Mouse (Mus musculus) embryonic facial prominence, embryonic 11.5 days (tissue): Measurements from ENCODE around the gene Rbm18. TPM values are rescaled to one million over a fixed set of nuclear protein-coding genes. Genes with fewer than 3 reads are reported as not detected.
A peak's percentile ranks its signal among the peaks of the same experiment; 100 is the strongest.

ENCODE experiments used
- ATAC-seq: fragments of 200-750 bp; cut with Nextera tagmentation; replicated peaks from 2 replicates; pipeline ENCODE4 v1.8.0; 2017; ENCODE audit warnings: low read depth; ENCODE audit not compliant: insufficient number of reproducible peaks, low FRiP score, low TSS enrichment
- DNase-seq: peaks from one replicate; pipeline ENCODE4 v3.0.0-alpha.2; 2015; ENCODE audit warnings: low spot score
- H3K27ac ChIP-seq: fragments of 300-500 bp; sonication (generic); replicated peaks from 2 replicates; pipeline ENCODE4 v1.5.1; 2014; ENCODE audit warnings: mild to moderate bottlenecking, low read depth, low read length, control low read depth
- H3K27me3 ChIP-seq: fragments of 300-500 bp; sonication (generic); 2 replicates; pipeline ENCODE4 v1.6.1; 2014; ENCODE audit warnings: mild to moderate bottlenecking, low read length, moderate library complexity, mixed read lengths; ENCODE audit not compliant: control insufficient read depth, insufficient read depth
- H3K36me3 ChIP-seq: fragments of 300-500 bp; sonication (generic); replicated peaks from 2 replicates; pipeline ENCODE4 v1.6.1; 2014; ENCODE audit warnings: low read depth, mild to moderate bottlenecking, low read length, moderate library complexity, mixed read lengths; ENCODE audit not compliant: control insufficient read depth, insufficient read depth
- H3K4me1 ChIP-seq: fragments of 300-500 bp; sonication (generic); 2 replicates; pipeline ENCODE4 v1.6.1; 2014; ENCODE audit warnings: low read length, mixed read lengths; ENCODE audit not compliant: control insufficient read depth, insufficient read depth
- H3K4me2 ChIP-seq: fragments of 300-500 bp; sonication (generic); 2 replicates; pipeline ENCODE4 v1.6.1; 2014; ENCODE audit warnings: low read depth, mild to moderate bottlenecking, control low read depth, low read length, moderate library complexity
- H3K4me3 ChIP-seq: fragments of 300-500 bp; sonication (generic); 2 replicates; pipeline ENCODE4 v1.5.1; 2014; ENCODE audit warnings: low read depth, low read length, control low read depth
- H3K9ac ChIP-seq: fragments of 300-500 bp; sonication (generic); replicated peaks from 2 replicates; pipeline ENCODE4 v1.6.1; 2014; ENCODE audit warnings: mild to moderate bottlenecking, control low read depth, low read length
- H3K9me3 ChIP-seq: fragments of 300-500 bp; sonication (generic); replicated peaks from 2 replicates; pipeline ENCODE4 v1.6.1; 2016; ENCODE audit warnings: mild to moderate bottlenecking, low read length, inconsistent platforms, mixed read lengths; ENCODE audit not compliant: control insufficient read depth
- WGBS: fragments of 180-500 bp; shearing (Covaris S2); extraction: QIAGEN DNeasy Blood & Tissue Kit; methylation state at CpG from one replicate; pipeline ENCODE4 v1.1.7; 2014; 5-methylcytosine and 5-hydroxymethylcytosine counted together
- polyA plus RNA-seq: library from polyadenylated mRNA; unstranded; fragments of >200 nt; fragmentation: Nextera tagmentation; extraction: Ambion mirVana; gene quantifications from 2 replicates; pipeline ENCODE4 v1.2.1, GENCODE M21; 2014

Rbm18 gene
- polyA plus RNA-seq, 1 experiment from 2014 or later, result 114 TPM

- Histone ChIP-seq H3K27ac (no peak overlapping the region), H3K36me3 (peaks cover 12% of the 10 kb centered on the region)
Measured at GRCm38 (mm10) chr2:36129051-36129450, 7.5 kb downstream of the Rbm18 start.

GRCm38 (mm10) chr2:36127973-36128372 is 8.6 kb downstream of the Rbm18 start:
- Histone ChIP-seq H3K4me2 (no peak overlapping the region), H3K36me3 (peaks cover 3% of the 10 kb centered on the region; the same call in 1 of the 2 replicates), H3K9me3 (no peaks in the 10 kb centered on the region), H3K27me3 (no peaks in the 10 kb centered on the region), H3K9ac (no peak overlapping the region), H3K27ac (no peak overlapping the region), H3K4me3 (no peak overlapping the region), H3K4me1 (no peaks in the 10 kb centered on the region)
- no peak for DNase-seq
- 76% methylated on average over 4 of the region's 4 CpGs for WGBS
- no peak for ATAC-seq

More at GRCm38 (mm10) chr2:36129051-36129450, 7.5 kb downstream of the Rbm18 start:
- Histone ChIP-seq H3K27me3 (no peaks in the 10 kb centered on the region), H3K4me1 (no peaks in the 10 kb centered on the region), H3K9ac (no peak overlapping the region), H3K9me3 (no peaks in the 10 kb centered on the region), H3K4me2 (no peak overlapping the region), H3K4me3 (no peak overlapping the region)
- ATAC-seq (no peak), DNase-seq (peak; percentile 55)
- WGBS, result 58% methylated on average over 3 of the region's 3 CpGs

- H3K27ac ChIP-seq, result no peak overlapping the region
- no peak overlapping the region for H3K4me3 ChIP-seq
- H3K27me3 ChIP-seq, result no peaks in the 10 kb centered on the region
- ATAC-seq (no peak), DNase-seq (no peak)
- H3K4me2 ChIP-seq, result no peak overlapping the region
- H3K9ac ChIP-seq, result no peak overlapping the region
- no peaks in the 10 kb centered on the region for H3K4me1 ChIP-seq
- 88% methylated on average over 9 of the region's 9 CpGs for WGBS
- peaks cover 5% of the 10 kb centered on the region; the same call in 1 of the 2 replicates for H3K36me3 ChIP-seq
- H3K9me3 ChIP-seq, result no peaks in the 10 kb centered on the region
Measured at GRCm38 (mm10) chr2:36126795-36127429, 9.7 kb downstream of the Rbm18 start.

GRCm38 (mm10) chr2:36112632-36113031 is 23.9 kb downstream of the Rbm18 start:
- Histone ChIP-seq H3K27ac (no peak overlapping the region), H3K4me1 (no peaks in the 10 kb centered on the region), H3K4me3 (no peak overlapping the region), H3K9me3 (no peaks in the 10 kb centered on the region), H3K4me2 (no peak overlapping the region), H3K36me3 (no peaks in the 10 kb centered on the region), H3K9ac (no peak overlapping the region), H3K27me3 (peaks cover 6% of the 10 kb centered on the region; the same call in 1 of the 2 replicates)
- ATAC-seq (no peak), DNase-seq (no peak)
- WGBS, result 67% methylated on average over 3 of the region's 3 CpGs

DNA sequence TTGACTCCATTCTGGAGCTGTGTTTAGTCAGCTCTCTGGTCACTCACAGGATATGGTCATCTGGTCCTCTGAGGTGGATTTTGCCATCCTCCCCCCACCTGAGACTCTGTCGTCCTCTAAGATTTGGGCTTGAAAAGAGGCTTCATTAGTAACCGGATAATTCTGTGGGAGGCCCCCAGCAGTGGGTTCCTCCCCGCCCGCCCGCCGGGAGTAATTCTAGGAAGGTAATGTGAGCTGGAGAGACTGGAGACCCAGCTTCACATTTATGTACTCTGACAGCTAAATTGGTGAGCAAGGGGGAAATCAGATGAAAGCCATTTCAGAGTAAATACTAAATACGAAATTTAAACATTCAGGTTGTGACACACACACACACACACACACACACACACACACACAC is 28.0 kb downstream of the Rbm18 start:
- 1% methylated on average over 7 of the region's 7 CpGs for WGBS

DNA sequence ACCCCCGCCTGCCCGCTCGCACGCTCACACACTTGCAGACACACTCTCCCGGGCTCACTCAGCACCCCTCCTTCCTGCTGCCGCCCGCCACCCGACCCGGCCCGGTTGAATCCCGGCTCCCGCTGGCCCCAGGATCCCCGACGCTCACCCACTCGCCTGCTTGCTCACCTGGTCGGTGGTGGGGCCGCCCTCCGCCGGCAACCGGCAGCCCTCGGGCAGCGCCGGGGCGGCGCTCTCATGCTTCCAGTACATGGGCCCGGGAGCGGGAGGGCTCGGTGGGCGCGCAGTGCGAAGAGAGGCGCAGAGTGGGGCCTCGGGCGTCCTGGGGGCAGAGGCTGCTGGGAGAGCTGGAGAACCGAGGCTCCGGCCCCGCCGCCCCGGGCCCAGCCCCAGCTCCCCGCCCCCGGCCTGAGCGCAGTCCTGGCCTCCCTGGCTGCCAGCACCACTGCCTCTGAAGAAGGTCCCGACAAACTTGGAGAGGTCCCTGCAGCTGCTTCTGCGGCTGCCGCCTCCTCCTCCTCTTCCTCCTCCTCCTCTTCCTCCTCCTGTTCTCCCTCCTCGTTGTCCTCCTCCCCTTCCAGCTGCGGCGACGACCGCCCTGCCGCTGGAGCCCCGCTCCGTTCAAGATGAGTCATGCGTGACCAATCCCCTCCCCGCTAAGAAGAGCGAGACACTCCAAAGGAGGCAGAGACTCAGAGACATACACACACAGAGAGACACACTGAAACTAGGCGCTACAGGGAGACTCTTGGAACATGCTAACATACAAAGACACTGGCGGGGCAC is 31.4 kb downstream of the Rbm18 start, which contains the start of gene Lhx6:
Gene Lhx6 (minus strand): TSS at position 453 of the 786 bp plus-strand sequence.
- H3K27ac ChIP-seq, result peak within 1 kb of the TSS; percentile 85
- under 1% methylated on average over 51 of the region's 58 CpGs for WGBS
- H3K9me3 ChIP-seq, result no peaks in the 10 kb centered on the region
- H3K9ac ChIP-seq, result peak within 1 kb of the TSS; percentile 80
- peak within 1 kb of the TSS; percentile 57 for H3K4me3 ChIP-seq
- peak within 1 kb of the TSS; percentile 74 for H3K4me2 ChIP-seq
- DNase-seq (no peak), ATAC-seq (no peak)
- no peaks in the 10 kb centered on the region for H3K36me3 ChIP-seq
- H3K4me1 ChIP-seq, result peaks cover 16% of the 10 kb centered on the region; the same call in 1 of the 2 replicates
- peaks cover 58% of the 10 kb centered on the region for H3K27me3 ChIP-seq

More for the DNA sequence above, 28.0 kb downstream of the Rbm18 start:
- peak; percentile 70 for DNase-seq
- Histone ChIP-seq H3K9ac (no peak overlapping the region), H3K4me1 (peaks cover 6% of the 10 kb centered on the region; the same call in 1 of the 2 replicates), H3K9me3 (no peaks in the 10 kb centered on the region), H3K27me3 (peaks cover 37% of the 10 kb centered on the region), H3K36me3 (no peaks in the 10 kb centered on the region), H3K27ac (no peak overlapping the region), H3K4me3 (no peak overlapping the region), H3K4me2 (no peak overlapping the region)
- ATAC-seq, result no peak

- ATAC-seq (no peak), DNase-seq (peak; percentile 53)
- no peaks in the 10 kb centered on the region for H3K9me3 ChIP-seq
- peak overlapping the region; percentile 80 for H3K9ac ChIP-seq
- H3K36me3 ChIP-seq, result no peaks in the 10 kb centered on the region
- H3K27me3 ChIP-seq, result peaks cover 61% of the 10 kb centered on the region
- under 1% methylated on average over 32 of the region's 32 CpGs for WGBS
- peak overlapping the region; percentile 74 for H3K4me2 ChIP-seq
- peak overlapping the region; percentile 85 for H3K27ac ChIP-seq
- H3K4me1 ChIP-seq, result peaks cover 16% of the 10 kb centered on the region; the same call in 1 of the 2 replicates
- peak overlapping the region; percentile 57 for H3K4me3 ChIP-seq
Measured at GRCm38 (mm10) chr2:36104436-36104955, 32.1 kb downstream of the Rbm18 start.
